Mouse (Mus musculus) erythroblast, adult 5-6 weeks (primary cell): Measurements from ENCODE around the gene Gm20905. TPM values are rescaled to one million over a fixed set of nuclear protein-coding genes. Genes with fewer than 3 reads are reported as not detected.
"Not testable (repeated sequence)": the region's sequence is repeated elsewhere in the genome, so short reads cannot be mapped to it uniquely, and the experiment has no call there.

Experiments
- ATAC-seq: replicated peaks from 2 replicates; pipeline ENCODE4 v1.8.0; 2016; ENCODE audit warnings: moderate number of reproducible peaks, mild to moderate bottlenecking, moderate TSS enrichment, inconsistent platforms; ENCODE audit not compliant: poor library complexity, low FRiP score, severe bottlenecking
- total RNA-seq, 2 experiments: library from RNA; stranded (forward) in 1 of 2; stranded (reverse) in 1 of 2; fragments of 150-400 nt in 1 of 2; fragments of 200-764, 138-1000 nt in 1 of 2; gene quantifications; 2 replicates each; pipeline versions ENCODE4 v1.2.3 to v1.2.4; 2015 to 2017; ENCODE audit warnings: low replicate concordance in 2 of 2

Gm20905 gene
- total RNA-seq (2015; ENCODE audit: low replicate concordance) = not detected in 2 replicates
- not detected in 2 replicates for total RNA-seq (2017; ENCODE audit: low replicate concordance)

- not testable (repeated sequence) for ATAC-seq
Observed at GRCm38 (mm10) chrY:37259503-37259902, at the start of gene Gm20905. Gene Gm20905 (minus strand): TSS chrY:37259603.
